Mouse (Mus musculus): ENCODE results near the gene Cdr2l.
A peak's percentile ranks its signal among the peaks of the same experiment; 100 is the strongest.
"Not testable (repeated sequence)": the region's sequence is repeated elsewhere in the genome, so short reads cannot be mapped to it uniquely, and the experiment has no call there.

Cdr2l gene

DNA sequence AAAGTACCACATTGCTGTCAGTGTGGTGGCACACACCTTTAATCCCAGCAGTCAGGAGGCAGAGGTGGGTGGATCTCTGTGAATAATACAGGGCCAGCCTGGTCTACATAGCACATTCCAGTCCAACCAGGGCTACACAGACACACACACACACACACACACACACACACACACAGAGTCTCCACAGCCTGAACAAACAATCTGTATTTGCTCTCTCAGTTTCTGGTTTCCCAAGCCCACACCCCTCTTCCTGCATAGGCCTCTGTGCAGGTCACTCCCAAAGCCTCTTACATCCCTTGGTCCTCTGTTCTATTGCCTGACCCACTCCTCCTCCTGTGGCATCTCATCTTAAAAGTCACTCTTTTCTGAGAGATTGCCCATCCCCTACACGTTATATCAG, 9.7 kb upstream of the Cdr2l start:
- no peak for DNase-seq

DNA sequence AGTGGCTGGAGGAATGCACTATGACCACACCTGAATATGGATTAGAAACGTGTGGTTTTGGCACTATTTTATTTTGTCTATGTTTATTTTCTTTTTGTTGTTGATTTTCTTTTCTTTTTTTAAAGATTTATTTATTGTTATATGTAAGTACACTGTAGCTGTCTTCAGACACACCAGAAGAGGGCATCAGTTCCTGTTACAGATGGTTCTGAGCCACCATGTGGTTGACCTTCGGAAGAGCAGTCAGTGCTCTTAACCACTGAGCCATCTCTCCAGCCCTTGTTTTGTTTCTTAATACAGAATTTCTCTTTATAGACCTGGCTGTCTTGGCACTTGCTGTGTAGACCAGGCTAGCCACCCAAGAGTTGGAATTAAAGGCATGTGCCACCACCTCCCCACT, 9.0 kb upstream of the Cdr2l start:
- no peak for DNase-seq

DNA sequence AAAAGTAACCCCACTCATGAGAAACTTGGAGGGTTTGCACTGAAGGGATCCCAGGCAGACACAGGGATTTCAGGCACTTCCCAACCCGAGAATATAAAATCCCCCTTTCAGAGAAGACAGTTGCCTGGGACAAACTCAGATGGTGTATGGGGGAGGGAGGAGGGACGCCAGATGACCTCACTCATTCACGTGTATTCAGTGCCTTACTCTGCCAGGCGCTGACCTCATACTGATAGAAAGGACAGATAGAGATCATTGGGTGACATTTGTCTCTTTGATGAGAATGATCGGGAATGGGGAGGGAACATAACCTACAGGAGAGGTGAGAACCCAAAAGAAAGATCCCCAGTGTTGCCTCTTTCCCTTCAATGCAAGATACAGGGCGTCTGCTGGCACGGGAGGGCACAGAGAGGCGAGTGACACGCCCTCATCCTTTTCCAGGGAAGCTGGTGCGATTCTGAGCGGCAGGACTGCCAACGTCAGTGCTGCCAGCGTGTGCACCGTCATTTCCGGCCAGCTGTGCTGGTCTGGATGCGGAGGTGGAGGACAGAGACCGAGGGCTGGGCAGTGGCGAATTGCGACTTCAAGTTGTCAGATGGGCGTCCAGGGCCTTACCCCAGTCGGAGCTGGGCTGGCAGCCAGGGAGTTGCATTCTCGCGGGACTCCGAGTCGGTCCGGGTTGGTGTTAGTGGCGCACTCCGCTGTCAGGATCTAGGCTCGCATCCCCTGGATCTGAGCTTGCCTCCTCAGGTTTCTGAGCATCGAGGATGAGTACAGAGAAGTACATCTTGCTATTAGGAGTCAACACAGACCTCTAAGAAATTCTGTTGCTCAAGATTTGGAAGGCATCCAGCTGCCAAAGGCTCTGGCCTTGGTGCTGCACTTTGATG, 7.7 kb upstream of the Cdr2l start:
- DNase-seq: peak; percentile 79 to 92

DNA sequence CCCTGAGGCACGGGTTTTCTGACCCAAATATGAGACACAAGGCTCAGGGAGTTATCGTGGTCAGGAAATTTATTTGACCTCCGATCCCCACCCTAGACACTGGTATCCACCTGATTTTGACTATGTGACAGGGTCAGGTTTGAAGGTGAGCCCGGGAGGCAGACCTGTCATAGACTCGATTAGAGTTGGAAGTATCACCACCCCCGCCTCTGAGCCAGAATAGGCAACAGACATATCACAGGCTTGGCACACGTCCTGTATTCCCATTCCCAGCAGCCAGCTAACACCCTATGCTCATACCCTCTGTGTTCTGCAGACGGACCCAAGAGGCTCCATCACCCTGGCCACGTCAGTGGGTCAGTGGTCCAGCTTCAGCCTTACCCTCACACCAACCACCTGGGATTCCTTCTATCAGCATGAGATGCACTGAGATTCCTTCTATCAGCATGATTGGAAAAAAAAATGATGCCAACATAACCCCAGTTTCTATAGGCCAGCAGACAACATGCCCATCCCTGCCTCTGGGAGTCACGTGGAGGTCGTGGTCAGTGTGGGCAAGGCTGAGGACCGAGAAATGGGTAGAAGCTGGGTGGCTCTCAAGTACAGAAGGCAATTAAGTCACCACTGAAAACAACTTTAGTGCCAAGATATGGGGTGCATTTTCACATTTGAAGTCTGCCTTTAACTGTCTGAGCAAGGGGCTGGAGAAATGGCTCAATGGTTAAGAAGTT, 6.9 kb upstream of the Cdr2l start:
- DNase-seq: peak in 1 of 2 experiments; percentile 53

DNA sequence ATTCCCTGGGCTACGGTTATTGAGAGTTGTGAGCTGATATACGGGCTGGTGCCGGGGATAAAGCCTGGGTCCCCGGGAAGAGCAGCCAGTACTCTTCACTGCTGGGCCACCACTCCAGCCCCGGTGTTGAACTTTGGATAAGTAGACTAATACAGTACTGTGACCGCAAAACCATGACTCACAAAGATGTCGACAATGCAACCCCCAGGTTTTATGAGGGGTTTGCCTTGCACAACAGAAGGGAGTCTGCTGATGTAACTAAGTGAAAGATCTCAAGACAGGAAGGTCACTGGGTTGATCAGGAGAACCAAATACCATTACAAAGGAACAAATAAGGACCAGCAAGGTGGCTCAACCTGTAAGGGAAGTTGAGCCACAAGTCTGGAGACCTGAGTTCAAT, 5.0 kb upstream of the Cdr2l start:
- DNase-seq: no peak

DNA sequence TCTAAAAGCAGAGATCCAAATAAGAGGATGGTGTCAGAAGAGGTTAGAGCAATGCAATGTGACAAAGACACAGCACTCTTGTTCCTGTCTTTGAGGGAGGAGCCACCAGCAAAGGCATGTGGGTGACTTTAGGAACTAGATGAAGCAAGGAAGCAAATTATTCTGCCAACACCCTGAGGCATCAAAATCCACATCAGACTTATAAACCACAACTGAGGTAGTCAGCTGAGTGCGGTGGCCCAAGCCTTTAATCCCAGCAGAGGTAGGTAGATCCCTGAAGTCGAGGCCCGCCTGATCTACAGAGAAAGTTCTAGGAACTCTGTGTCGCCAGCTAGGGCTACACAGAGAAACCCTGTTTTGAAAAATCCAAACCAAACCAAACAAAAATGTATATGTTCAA, 4.5 kb upstream of the Cdr2l start:
- no peak for DNase-seq

DNA sequence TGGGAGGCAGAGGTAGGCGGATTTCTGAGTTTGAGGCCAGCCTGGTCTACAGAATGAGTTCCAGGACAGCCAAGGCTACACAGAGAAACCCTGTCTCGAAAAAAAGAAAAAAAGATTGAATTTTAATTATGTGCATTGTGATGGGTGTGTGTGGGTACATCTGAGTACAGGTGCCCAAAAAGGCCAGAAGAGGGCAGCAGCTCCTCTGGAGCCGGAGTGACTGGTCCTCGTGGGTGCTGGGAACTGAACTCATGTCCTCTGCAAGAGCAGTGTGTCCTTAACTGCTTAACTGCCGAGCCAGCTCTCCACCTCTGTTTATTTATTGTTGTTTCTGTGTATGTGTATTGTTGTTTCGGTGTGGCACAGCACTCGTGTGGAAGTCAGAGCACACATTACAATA, 3.9 kb upstream of the Cdr2l start:
- DNase-seq: no peak

DNA sequence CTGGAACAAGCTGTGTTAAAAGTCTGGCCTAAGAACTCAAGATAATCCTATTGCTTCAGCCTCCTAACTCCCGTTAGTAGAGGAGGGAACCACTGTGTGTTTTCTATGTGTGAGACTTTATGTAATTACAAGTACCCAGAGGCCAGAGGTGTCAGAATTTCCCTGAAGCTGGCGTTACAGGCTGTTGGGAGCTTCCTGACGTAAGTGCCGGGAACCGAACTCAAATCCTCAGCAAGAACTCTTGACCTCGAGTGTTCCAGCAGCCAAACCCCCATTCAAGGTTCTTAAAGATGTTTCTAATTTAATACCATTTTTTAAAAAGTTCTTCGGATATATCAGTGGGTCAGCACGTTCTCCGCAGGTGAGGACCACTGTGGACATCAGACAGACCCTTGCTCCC, 440 bp upstream of the Cdr2l start:
- DNase-seq: no peak

DNA sequence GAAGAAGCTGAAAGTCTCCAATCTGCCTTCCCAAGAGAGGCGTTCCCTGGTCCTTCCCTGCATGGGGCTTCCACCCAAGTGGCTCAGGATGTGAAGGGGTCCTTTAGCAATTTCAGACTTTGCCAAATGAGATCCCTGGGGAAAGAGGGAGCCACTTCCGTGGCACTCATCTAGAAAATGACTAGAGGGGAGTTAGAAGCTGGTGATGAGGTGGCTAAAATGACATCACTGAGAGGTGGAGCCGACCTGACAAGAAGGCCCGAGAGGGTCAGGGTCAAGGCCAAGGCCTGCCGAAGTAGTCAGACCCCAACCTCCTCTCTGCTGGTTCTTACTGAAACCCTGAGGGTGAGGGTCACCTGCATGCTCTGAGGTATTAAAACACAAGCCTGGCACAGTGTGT, 1.2 kb downstream of the Cdr2l start:
- DNase-seq: peak in 1 of 2 experiments; percentile 32

DNA sequence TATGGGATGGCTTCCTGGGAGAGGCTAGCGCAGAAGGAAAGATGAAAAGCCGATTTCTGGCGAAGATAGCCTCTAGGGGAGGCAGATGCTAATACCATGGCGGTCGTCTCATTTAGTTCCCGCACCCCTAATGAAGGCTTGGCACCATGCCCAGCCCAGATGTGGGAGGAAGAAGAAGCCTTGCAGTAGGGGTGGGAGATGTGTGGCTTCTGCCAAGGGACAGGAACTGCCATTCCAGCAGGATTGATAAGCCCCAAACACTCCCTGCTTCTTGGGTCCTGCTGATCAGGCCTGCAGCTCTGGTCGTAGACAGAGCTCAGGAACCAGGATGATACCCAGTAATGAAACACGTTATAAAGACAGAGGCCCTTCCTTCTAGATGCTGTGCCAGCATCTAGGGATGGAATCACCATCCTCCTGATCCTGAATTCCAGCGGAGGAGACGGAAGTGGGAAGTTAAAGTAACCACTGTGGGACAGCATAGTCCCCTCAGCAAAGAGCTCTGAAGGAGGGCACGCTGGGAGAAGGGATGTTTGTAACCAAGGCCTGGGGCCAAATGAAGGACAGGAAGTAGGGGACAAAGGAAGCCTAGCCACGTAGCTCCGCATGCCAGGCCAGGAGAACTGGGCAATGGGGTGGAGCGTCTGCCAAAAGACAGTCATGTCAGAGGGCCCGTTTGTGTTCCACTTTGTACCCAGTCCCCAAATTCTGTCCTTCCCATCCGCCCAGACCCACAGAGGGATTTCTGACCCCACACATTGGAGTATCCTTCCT, 2.2 kb downstream of the Cdr2l start:
- peak; percentile 41 to 56 for DNase-seq

DNA sequence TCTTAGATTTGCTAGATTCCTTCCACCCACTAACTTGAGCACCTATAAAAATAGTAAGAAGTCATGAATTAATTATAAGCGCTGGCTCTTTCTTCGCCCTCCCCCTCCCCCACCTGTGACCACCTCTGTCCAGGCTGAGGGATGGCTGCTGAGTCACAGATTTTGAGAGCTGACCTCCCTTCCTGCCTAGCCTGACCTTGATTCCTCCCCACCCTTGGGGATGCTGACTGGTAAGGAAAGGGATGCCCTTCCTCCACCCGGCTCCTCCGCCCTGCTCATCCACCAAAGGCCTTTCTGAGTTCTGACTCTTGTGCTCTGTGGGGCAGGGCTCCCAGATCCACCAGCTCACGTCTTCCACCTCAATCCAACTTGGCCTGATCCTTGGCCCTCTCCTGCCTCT, 2.9 kb downstream of the Cdr2l start:
- no peak for DNase-seq

DNA sequence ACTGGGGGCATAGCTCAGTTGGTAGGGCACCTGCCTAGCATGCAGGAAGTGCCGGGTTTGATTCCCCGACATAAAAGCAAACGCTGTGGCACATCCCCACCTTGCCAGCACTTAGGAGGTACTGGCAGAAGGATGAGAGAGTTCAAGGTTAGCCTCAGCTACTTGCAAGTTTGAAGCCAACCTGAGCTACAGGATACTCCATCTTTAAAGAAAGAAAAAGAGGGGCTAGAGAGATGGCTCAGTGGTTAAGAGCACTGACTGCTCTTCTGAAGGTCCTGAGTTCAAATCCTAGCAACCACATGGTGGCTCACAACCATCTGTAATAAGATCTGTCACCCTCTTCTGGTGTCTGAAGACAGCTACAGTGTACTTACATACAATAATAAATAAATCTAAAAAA, 5.1 kb downstream of the Cdr2l start:
- not testable (repeated sequence) for DNase-seq

DNA sequence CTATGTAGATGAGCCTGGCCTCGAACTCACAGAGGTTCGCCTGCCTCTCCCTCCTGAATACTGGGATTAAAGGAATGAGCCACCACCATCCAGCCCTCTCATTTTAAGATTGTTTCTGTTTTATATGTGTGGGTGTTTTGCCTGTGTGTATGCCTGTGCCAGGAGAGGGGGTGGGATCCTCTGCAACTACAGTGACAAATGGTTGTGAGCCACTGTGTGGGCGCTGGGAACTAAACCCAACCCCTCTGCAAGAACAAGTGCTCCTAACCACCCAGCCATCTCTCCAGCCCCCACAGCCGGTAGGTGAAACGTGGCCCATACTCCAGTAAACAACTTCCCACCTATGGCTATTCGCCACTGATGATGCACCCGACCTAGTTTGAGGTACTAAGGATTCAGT, 9.6 kb downstream of the Cdr2l start:
- DNase-seq: no peak

DNA sequence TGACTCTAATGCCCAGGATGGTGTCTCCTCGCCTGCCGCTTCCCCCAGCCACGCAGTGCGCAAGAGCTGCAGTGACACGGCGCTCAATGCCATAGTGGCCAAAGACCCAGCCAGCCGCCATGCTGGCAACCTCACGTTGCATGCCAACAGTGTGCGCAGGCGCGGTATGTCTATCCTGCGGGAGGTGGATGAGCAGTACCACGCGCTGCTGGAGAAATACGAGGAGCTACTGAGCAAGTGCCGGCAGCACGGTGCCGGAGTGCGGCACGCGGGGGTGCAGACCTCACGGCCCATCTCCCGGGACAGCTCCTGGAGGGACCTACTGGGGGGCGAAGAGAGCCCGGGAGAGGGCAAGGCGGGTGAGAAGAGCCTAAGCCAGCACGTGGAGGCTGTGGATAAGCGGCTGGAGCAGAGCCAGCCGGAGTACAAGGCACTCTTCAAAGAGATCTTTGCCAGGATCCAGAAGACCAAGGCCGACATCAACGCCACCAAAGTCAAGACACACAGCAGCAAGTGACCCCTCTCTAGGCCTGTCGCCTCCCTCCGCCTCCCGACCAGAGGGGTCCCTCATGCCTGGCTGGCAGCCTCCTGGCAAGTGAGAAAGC, 12.1 kb downstream of the Cdr2l start:
- peak; percentile 86 for DNase-seq

DNA sequence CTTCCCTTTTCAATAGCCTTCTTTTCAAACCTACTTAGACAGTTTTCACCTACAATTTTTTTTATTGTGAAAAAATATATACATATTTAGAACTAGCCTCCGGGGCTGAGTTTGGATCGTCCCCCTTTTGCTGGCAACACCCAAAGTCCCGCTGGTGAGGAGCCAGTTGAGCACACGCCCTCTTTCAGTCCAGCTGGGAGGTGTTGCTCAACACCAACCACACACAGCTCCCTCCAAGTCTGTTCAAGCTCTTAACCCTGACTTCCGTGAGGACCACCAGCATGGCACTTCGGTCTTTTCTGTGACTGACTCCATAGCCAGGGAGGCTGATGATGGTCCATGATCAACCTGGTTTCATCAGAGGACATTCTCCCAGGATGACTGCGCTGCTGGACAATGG, 16.4 kb downstream of the Cdr2l start:
- no peak for DNase-seq

DNA sequence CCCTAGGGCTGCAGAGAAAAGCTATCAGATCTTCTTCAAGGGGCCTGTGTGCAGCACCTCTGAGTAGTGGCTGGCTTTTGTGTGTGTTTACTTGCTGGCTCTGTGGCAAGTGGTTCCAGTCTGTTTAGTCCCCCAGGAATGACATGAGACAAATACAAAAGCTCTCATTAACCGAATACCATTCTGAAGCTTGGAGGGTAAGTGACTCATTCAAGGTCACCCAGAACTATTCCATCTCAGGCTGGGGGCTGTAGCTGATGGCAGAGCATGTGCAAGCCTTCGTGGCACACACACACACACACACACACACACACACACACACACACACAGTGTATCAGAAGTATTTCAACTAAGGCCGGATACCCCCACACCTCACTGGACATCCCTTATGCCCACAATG, 18.4 kb downstream of the Cdr2l start:
- peak in 1 of 2 experiments; percentile 36 for DNase-seq

DNA sequence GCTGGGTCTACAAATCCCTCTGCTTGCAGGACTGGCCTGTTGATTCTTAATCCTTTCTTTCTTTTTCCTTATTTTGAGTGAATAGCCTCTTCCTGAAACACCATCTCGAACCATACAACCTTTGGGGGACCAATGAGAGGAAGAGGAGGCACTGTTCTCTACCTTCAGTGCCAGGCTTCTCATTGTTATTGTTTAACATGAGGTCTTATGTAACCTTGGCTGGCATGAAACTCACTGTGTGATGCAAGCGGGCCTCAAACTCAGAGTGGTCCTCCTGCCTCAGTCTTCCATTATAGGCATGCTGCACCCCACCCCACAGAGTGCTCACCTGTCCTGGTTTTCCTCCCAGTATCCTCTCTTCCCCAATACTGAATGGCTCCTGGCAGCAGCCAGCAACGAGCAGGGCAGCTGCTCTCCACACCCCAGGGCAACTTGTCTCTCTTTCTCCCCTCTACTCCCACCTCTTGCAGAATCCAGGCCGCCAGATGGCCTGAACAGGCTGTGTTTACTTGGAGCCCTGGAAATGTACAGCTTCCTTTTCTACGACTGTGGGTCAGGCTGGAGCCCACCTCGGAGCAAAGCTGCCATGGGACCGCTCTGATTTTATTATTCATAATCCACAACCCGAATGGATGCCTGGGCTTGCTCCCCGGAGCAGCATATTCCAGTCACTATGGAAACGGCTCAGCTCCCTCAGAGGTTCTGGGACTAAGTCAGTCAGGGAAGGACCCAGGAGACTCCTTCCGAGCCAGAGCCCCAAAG, 19.1 kb downstream of the Cdr2l start:
- DNase-seq: peak; percentile 79 to 81

DNA sequence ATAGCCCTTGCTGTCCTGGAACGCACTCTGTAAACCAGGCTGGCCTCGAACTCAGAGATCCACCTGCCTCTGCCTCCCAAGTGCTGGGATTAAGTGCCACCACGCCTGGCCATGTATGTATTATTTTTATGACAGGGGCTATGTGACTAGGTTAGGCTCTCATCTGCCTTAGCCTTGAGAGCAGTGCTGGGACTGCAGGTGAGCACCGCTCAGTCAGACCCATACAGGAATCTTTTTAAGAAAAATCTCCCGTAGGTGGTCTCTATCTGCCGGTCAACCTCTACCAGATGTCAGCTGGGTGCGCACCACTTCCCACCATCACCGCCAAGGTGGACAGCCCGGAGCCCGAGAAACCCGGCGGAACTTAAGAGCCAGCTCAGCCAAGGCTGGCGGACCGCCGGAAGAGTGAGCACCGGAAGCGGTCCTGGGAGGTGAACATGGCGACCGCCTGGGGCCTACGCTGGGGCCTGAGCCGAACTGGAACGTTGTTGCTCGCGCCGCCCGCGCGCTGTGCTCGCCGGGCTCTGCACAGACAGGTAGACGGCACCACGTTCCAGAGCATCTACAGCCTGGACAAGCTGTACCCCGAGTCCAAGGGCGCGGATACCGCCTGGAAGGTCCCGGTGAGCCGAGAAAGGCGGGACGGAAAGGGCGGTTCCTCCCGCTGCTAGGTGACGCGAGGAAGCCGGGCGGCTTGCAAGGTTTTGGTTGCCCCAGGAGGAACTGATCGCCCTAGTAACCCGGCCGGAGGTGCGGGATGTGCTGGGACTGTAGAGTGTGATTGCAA, 21.8 kb downstream of the Cdr2l start, which contains the start of gene Mrpl58:
TSS of gene Mrpl58 (plus strand) at position 415 of the 787 bp plus-strand sequence.
- peak; percentile 93 to 94 for DNase-seq

DNA sequence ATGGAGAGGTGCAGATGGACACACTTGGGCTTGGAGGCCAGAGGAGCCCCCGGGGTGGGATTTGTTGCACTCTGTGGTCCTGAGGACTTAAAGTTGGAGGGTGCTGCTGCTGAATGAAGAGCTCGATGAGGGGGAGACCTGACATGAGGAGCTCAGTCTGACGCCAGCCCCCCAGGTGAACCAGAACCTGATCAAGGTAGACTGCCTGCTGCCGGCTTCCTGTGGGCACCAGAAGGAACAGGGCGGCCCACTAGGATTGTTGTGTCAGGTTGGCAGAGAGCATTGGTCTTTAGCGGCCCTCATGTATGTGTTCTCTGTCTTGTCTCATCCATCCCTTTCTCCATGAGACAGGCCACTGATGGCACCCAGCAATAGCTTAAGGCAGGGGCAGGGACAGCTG, 24.0 kb downstream of the Cdr2l start:
- DNase-seq: no peak

DNA sequence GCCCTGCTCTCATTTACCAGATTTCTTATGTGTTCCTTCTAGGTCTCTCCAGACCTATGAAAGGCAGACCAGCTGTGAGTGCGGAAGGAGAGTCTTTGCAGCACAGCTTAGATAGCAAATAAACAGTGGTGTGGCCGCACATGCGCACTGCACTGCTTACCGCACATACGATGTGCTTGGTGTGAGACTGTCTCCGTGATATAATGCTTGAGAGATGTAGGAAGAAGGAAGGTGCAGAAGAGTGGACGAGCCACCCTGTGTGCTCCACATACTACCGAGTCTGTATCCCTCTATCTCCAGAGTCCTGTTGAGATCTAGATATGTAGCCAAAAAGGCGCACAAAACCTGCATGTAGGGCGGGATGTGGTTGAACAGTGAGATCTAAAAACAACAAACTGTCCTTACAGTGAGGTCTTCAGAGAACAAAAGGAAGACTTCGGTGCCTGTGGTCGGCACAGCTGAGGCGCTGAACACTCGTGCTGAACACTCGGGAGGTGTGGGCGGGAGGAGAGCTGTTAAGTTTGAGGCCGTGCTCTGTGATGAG, 25.2 kb downstream of the Cdr2l start:
- DNase-seq: no peak

Data from cerebellum, postnatal 14 days (tissue).